Mouse (Mus musculus): ENCODE measurements at regions not wholly inside any gene's neighbourhood (a gene's known extent, or its start where the extent isn't known, plus 50 kb on each side); places are given as distances from the start of the nearest gene placed in this dataset.
"Not testable (repeated sequence)": the region's sequence is repeated elsewhere in the genome, so short reads cannot be mapped to it uniquely, and the experiment has no call there.

DNA sequence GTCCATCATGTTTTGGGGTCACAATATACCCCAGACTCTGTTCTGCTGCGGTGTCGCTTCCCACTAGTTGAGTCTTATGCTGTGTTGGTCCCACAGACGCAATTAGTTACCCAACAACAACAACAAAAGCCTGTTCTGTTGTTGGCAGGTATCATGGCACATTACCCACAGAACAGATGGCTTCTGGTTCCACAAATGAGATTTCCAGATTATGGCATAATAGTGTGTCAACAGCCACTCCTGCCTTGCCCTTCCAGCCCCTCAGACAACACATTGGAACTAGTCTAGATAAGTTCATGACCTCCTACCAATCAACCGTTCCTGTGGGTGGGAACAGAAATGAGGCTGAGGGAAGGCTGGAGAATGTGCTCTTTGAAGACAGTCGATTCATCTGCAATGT lies 351.5 kb downstream of the Fut8 start:
- DNase-seq (ENCODE audit: low spot score), result no peak

GRCm38 (mm10) chr12:77594092-77594491 lies 356.2 kb downstream of the Fut8 start:
- no peak for DNase-seq (ENCODE audit: low spot score)

- DNase-seq (ENCODE audit: low spot score), result no peak
Observed at GRCm38 (mm10) chr12:77594657-77595056, 356.7 kb downstream of the Fut8 start.

DNA sequence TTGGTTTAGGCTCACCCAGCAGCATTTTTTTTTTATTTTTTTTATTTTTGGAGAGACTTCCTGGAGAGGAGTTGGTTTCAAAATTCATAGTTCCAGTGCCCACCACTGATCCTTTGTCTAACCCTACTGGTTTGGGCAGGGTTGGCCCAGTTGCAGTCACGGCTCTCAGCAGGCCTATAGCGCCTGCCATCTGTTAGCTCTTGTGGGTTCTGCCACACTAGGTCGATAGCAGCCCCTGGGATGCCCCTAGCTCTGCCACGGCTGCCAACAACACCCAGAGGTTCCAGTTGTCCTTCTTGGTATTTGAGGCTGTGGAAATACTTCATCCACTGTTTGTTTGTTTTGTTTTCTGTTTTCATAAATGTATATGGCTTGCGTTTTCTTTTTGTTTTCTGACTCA lies 357.9 kb downstream of the Fut8 start:
- DNase-seq (ENCODE audit: low spot score), result no peak

GRCm38 (mm10) chr12:77596676-77597075 lies 358.8 kb downstream of the Fut8 start:
- no peak for DNase-seq (ENCODE audit: low spot score)

GRCm38 (mm10) chr12:77597627-77598333 lies 359.9 kb downstream of the Fut8 start:
- DNase-seq (ENCODE audit: low spot score), result no peak

- no peak for DNase-seq (ENCODE audit: low spot score)
Observed at GRCm38 (mm10) chr12:77598334-77598715, 360.4 kb downstream of the Fut8 start.

GRCm38 (mm10) chr12:77599391-77599790 lies 361.5 kb downstream of the Fut8 start:
- DNase-seq (ENCODE audit: low spot score), result no peak

DNA sequence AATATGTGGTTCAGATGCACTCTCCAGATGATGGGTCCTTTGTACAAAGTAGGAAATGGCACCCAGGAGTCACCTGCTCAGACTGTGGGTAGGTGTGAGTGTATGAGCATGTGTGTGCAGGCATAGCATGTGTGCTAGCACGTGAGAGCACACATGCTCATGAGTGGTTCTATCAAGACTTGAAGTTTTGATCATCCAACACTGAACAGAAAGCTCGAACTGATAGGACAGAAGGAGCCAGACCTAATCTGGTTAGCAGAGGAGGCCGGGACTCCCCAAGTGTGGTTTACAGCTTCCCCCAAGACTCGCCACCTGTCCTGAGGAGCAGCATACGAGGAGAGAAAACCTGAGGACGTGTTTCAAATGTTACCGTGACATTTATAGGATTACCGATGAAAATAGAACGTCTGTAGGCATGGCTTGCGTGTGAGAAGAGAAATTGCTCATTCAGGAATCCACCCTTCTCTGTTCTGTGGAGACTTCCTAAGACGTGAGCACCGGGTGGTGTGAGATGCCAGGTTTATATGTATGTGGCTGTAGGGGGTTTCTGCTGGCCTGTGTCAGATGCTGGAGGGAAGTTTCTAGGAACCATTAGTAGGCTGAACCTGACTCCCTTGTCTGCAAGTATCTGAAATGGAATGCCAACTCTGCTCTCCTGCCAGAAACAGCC lies 366.0 kb downstream of the Fut8 start:
- no peak for DNase-seq (ENCODE audit: low spot score)

DNA sequence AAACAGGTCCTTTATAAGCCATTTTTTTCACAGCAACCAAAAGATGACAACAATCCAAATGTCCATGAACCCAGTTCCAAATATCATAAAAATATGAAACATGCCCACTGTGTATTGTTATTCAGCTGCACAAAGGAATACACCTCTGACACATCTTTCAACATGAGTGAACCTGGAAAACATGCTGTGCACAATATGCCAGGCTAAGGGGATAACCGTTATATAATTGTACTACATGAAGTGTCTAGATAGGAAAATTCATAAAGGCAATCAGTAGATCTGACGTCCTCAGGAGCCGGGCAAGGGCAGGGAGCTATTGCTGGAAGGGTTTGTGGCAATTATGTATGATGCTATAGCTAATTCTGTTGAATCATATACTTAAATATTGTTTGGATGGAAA lies 379.6 kb downstream of the Fut8 start:
- no peak for DNase-seq (ENCODE audit: low spot score)

DNA sequence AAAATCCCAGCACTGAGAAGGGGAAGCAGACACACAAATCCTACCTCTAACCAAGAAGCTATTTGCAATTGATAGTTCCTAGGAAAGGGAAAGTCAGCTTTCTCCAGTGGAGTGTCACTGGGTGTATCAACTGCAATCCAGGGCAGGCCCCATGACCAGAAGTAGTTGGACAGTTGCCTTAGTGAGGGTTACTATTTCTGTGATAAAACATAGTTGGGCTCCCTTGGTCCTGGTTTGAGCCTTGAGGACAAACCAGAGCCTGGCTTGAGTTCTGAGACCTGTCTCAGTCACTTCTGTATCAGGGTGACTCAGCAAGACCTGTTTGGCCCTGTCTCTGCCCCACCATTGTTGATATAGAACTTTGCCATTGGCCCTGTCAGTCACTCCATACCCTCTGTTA lies 384.3 kb downstream of the Fut8 start:
- DNase-seq (ENCODE audit: low spot score), result no peak

GRCm38 (mm10) chr12:77624323-77624722 lies 386.4 kb downstream of the Fut8 start:
- DNase-seq (ENCODE audit: low spot score), result not testable (repeated sequence)

DNA sequence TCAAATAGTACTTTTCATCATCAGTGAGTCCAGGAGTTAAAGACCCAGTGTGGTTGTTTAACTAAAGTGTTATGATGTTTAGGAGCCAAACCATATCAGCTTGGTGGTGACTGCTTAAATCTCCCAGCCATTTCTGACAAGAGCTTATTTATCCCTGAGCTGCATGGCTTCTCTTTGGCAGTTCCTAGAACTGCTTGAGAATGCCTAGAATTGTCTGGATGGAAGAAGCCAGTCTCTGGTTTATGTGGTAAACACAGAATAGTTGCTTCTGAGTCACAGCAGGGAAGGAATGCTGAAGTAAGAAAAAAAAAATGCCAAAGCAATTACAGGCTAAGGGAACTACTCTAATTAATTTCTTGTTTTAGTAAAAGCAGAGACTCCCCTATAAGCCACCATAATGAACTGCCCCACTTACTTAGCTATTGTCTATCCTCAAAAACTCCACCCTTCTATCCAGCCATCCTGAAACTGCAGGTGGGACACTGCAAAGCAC lies 390.5 kb downstream of the Fut8 start:
- DNase-seq (ENCODE audit: low spot score), result no peak

DNA sequence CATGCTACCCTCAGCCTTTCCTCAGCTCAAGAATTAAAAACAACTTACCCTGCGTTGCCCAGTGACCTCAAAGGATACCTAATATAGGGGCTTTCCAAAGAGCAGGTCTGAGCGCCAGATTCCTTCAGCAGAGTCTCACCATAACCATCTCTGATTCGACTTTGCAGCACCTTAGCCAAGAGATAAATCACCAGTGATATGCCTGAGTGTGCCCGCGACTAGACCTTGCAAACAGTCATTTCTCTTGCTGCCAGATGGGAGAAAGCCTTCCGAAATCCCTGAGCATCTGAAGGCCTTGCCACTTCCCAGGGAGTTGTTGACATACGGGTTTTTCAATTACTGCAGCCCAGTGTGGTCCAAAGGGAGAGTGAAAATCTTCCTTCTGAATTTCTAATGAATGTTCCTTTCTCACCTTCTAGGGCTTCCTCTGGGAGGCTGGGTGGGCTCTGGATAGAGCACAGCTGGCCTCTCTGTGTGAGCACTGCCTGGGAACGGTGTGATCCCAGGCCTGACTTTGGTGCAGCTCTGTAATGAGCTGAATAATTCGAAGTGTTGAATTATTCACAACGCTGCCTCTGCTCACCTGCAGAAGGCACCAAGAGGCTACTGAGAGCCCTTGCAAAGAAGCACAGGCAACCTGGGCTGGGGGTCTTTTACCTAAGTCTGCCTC lies 396.2 kb downstream of the Fut8 start:
- no peak for DNase-seq (ENCODE audit: low spot score)

- DNase-seq (ENCODE audit: low spot score), result no peak
Observed at GRCm38 (mm10) chr12:77638266-77638665, 400.3 kb downstream of the Fut8 start.

DNA sequence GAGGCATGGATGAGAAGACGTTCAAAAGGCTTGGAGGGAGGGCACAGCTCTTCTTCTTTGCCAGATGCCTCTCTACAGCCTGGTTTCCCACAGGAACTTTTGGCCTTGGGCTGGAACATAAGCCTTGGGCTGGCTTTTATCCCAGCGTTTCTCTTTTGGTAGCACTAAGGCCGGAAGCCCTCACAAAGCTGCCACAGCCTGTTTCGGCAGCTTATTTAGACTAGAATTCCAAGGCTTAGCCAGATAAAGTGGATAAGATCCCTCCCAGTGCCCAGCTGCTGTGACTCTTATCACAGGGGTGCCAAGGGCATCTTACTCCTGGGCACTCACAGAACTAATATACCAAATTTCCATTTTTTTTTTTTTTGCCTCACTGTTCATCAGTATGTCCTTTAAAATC lies 404.4 kb downstream of the Fut8 start:
- no peak for DNase-seq (ENCODE audit: low spot score)

GRCm38 (mm10) chr12:77647841-77648240 lies 409.9 kb downstream of the Fut8 start:
- DNase-seq (ENCODE audit: low spot score), result no peak

- no peak for DNase-seq (ENCODE audit: low spot score)
Observed at GRCm38 (mm10) chr12:77654282-77654681, 416.4 kb downstream of the Fut8 start.

DNA sequence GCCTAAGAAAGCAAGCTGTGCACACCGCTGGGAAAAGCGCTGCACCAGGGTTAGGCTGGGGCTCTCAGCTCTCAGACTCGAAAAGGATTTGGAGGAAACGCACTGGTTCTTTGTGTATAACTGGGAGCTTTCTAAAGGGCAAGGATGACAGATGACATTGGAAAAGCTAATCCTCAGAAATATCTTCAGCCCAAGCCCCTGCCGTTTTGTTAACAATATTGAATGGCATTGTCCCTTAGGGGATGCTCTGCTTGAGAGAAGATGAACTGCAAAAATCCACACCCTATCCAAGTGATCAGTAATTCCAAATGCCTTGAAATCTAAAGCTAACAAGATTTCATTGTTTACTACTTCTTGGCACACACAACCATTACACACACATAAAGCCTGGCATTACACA lies 419.1 kb downstream of the Fut8 start:
- no peak for DNase-seq (ENCODE audit: low spot score)

- DNase-seq (ENCODE audit: low spot score), result no peak
Observed at GRCm38 (mm10) chr12:77657878-77658277, 420.0 kb downstream of the Fut8 start.

- DNase-seq (ENCODE audit: low spot score), result no peak
Observed at GRCm38 (mm10) chr12:77663180-77663579, 425.3 kb downstream of the Fut8 start.

DNA sequence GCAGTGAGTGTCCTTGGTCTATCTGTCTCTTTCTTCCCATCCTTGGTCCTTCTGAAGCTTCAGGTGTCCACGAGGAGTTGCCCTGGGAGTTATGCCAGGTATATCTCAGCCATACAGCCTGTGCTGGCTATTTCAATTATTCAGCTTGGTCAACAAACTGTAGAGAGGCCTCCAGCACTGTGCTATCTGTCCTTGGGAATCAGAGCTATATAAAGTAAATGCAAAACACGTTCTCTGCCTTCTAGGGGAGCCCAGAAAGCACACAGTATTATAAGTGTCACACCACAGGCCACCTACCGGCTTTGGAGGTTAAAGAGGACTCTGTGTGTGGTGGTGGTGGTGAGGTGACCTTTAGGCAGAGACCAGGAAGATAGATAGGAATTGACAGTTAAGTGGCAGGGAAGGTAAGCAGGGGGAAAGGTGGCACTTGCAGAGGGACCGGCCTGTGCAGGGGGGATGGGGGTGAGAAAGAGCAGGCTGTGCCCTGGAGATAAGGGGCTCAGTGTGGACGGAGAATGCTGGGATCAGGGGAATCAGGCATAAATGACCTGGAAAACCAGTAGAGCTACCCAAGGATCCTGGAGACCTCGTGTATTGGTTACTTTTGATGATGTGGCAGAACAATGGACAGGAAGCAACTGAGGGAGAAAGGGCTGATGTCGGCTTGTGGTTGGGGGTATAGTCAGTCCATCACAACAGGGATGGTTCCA lies 425.9 kb downstream of the Fut8 start:
- no peak for DNase-seq (ENCODE audit: low spot score)

GRCm38 (mm10) chr12:77666411-77666810 lies 428.5 kb downstream of the Fut8 start:
- DNase-seq (ENCODE audit: low spot score), result no peak

Measured in urinary bladder, postnatal 14 days (tissue).